Mouse (Mus musculus): ENCODE measurements around the gene Asf1b. TPM values are rescaled to one million over a fixed set of nuclear protein-coding genes. Genes with fewer than 3 reads are reported as not detected.

The Asf1b gene
- polyA plus RNA-seq, 1 experiment from 2014 or later: 55.8 TPM

- Histone ChIP-seq H3K36me3 (peaks cover 32% of the 10 kb centered on the region), H3K9me3 (replicated peaks) (no peaks in the 10 kb centered on the region), H3K4me1 (replicated peaks) (no peaks in the 10 kb centered on the region), H3K27ac (no peak overlapping the region), H3K9ac (no peak overlapping the region), H3K27me3 (no peaks in the 10 kb centered on the region), H3K4me3 (no peak overlapping the region), H3K4me2 (no peak overlapping the region)
- 61% methylated on average over 7 of the region's 7 CpGs for WGBS
- ATAC-seq (replicated peaks; ENCODE audit: insufficient number of reproducible peaks, insufficient read depth, low FRiP score, low read depth): no peak
Observed at GRCm38 (mm10) chr8:83926266-83926665, 29.0 kb upstream of the Asf1b start.

GRCm38 (mm10) chr8:83934222-83934621, 21.1 kb upstream of the Asf1b start:
- Histone ChIP-seq H3K36me3 (peaks cover 90% of the 10 kb centered on the region), H3K9me3 (replicated peaks) (no peaks in the 10 kb centered on the region), H3K27me3 (no peaks in the 10 kb centered on the region), H3K4me1 (replicated peaks) (no peaks in the 10 kb centered on the region), H3K4me3 (no peak overlapping the region), H3K27ac (no peak overlapping the region), H3K4me2 (no peak overlapping the region), H3K9ac (no peak overlapping the region)
- WGBS: 85% methylated on average over 5 of the region's 5 CpGs
- ATAC-seq (replicated peaks; ENCODE audit: insufficient number of reproducible peaks, insufficient read depth, low FRiP score, low read depth): no peak

- no peak overlapping the region for H3K4me2 ChIP-seq
- H3K36me3 ChIP-seq: peaks cover 89% of the 10 kb centered on the region
- no peaks in the 10 kb centered on the region for H3K4me1 ChIP-seq (replicated peaks)
- H3K27ac ChIP-seq: no peak overlapping the region
- no peak overlapping the region for H3K4me3 ChIP-seq
- H3K9me3 ChIP-seq (replicated peaks): no peaks in the 10 kb centered on the region
- no peaks in the 10 kb centered on the region for H3K27me3 ChIP-seq
- H3K9ac ChIP-seq: no peak overlapping the region
- no peak for ATAC-seq (replicated peaks; ENCODE audit: insufficient number of reproducible peaks, insufficient read depth, low FRiP score, low read depth)
- WGBS: 83% methylated on average over 2 of the region's 2 CpGs
Observed at GRCm38 (mm10) chr8:83934994-83935393, 20.3 kb upstream of the Asf1b start.

GRCm38 (mm10) chr8:83935435-83935834, 19.9 kb upstream of the Asf1b start:
- peaks cover 86% of the 10 kb centered on the region for H3K36me3 ChIP-seq
- H3K9ac ChIP-seq: no peak overlapping the region
- WGBS: 91% methylated on average over 8 of the region's 8 CpGs
- no peaks in the 10 kb centered on the region for H3K4me1 ChIP-seq (replicated peaks)
- H3K4me3 ChIP-seq: no peak overlapping the region
- no peak overlapping the region for H3K4me2 ChIP-seq
- H3K27ac ChIP-seq: no peak overlapping the region
- H3K9me3 ChIP-seq (replicated peaks): no peaks in the 10 kb centered on the region
- ATAC-seq (replicated peaks; ENCODE audit: insufficient number of reproducible peaks, insufficient read depth, low FRiP score, low read depth): no peak
- no peaks in the 10 kb centered on the region for H3K27me3 ChIP-seq

GRCm38 (mm10) chr8:83937645-83938044, 17.7 kb upstream of the Asf1b start:
- no peak for ATAC-seq (replicated peaks; ENCODE audit: insufficient number of reproducible peaks, insufficient read depth, low FRiP score, low read depth)

DNA sequence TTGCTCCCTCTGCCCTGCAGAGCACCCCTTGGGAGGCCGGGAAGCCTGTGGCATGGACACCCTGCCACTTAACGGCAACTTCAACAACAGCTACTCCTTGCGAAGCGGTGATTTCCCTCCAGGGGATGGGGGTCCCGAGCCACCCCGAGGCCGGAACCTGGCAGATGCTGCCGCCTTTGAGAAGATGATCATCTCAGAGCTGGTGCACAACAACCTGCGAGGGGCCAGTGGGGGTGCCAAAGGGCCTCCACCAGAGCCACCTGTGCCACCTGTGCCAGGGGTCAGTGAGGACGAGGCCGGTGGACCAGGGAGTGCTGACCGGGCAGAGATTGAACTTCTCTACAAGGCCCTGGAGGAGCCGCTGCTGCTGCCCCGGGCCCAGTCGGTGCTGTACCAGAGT, 17.0 kb upstream of the Asf1b start:
- Histone ChIP-seq H3K4me2 (no peak overlapping the region), H3K27ac (no peak overlapping the region), H3K36me3 (peaks cover 57% of the 10 kb centered on the region), H3K9ac (no peak overlapping the region), H3K4me1 (replicated peaks) (no peaks in the 10 kb centered on the region), H3K9me3 (replicated peaks) (no peaks in the 10 kb centered on the region), H3K27me3 (no peaks in the 10 kb centered on the region), H3K4me3 (no peak overlapping the region)
- ATAC-seq (replicated peaks; ENCODE audit: insufficient number of reproducible peaks, insufficient read depth, low FRiP score, low read depth): no peak
- WGBS: 91% methylated on average over 15 of the region's 15 CpGs

More at GRCm38 (mm10) chr8:83937645-83938044, 17.7 kb upstream of the Asf1b start:
- no peaks in the 10 kb centered on the region for H3K9me3 ChIP-seq (replicated peaks)
- H3K9ac ChIP-seq: no peak overlapping the region
- no peak overlapping the region for H3K4me2 ChIP-seq
- 88% methylated on average over 7 of the region's 7 CpGs for WGBS
- no peaks in the 10 kb centered on the region for H3K4me1 ChIP-seq (replicated peaks)
- H3K27me3 ChIP-seq: no peaks in the 10 kb centered on the region
- peaks cover 64% of the 10 kb centered on the region for H3K36me3 ChIP-seq
- no peak overlapping the region for H3K27ac ChIP-seq
- no peak overlapping the region for H3K4me3 ChIP-seq

DNA sequence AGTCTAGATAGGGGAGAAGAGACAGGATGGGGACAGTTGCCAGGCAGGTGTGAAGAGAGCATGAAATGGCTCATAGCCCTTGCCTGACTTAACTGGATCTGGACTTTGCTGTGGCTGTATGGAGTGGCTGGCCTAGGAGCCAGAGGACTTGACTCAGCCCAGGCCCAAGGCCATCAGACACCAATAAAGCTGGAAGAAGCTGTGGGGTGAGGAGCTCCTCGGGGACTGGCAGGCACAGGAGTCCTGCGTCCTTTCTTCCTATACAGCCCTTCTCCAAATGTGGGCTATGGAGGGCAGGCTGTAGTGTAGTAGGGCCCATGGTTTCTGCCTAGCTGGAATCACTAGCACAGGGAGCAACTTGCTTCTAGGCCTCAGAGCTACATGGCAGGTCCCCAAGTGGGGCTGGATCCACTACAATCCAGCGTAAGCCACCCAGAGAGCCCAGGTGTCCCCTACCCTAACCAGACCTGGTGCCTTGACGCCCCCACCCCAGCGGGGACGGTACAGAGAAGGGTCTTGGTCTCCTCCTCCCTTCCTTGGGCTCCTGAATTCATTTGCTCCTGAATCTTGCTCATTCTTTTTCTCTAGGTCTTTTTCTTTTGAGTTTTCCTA, 14.1 kb upstream of the Asf1b start:
- Histone ChIP-seq H3K4me2 (no peak overlapping the region), H3K9me3 (replicated peaks) (no peaks in the 10 kb centered on the region), H3K36me3 (peaks cover 31% of the 10 kb centered on the region; the same call in 1 of the 2 replicates), H3K27ac (no peak overlapping the region), H3K9ac (no peak overlapping the region), H3K27me3 (no peaks in the 10 kb centered on the region), H3K4me1 (replicated peaks) (no peaks in the 10 kb centered on the region), H3K4me3 (no peak overlapping the region)
- no peak for ATAC-seq (replicated peaks; ENCODE audit: insufficient number of reproducible peaks, insufficient read depth, low FRiP score, low read depth)
- WGBS: 61% methylated on average over 6 of the region's 6 CpGs

DNA sequence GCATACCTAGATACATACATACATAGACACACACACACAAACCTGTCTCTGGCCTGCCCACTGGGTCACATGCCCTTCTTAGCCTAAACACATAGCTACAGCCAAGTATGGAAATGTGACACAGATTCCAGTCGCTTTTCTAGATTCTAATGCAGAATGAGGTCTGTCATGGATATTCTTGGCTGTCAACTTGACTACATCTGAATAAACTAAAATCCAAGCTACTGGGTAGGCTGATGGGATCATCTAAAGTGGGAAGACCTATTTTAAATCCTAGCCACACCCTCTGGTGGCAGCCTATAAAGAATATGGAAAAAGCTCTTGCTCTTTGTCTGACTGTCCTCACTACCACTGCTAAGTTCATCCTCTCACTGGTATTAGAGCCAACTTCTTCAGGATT, 12.9 kb upstream of the Asf1b start:
- ATAC-seq (replicated peaks; ENCODE audit: insufficient number of reproducible peaks, insufficient read depth, low FRiP score, low read depth): no peak
- Histone ChIP-seq H3K9me3 (replicated peaks) (no peaks in the 10 kb centered on the region), H3K9ac (no peak overlapping the region), H3K4me1 (replicated peaks) (no peaks in the 10 kb centered on the region), H3K4me3 (no peak overlapping the region), H3K4me2 (no peak overlapping the region), H3K27ac (no peak overlapping the region), H3K36me3 (peaks cover 18% of the 10 kb centered on the region; the same call in 1 of the 2 replicates), H3K27me3 (no peaks in the 10 kb centered on the region)
- 74% methylated on average over 1 of the region's 1 CpGs for WGBS

- Histone ChIP-seq H3K9ac (no peak overlapping the region), H3K4me2 (no peak overlapping the region), H3K9me3 (replicated peaks) (no peaks in the 10 kb centered on the region), H3K27me3 (no peaks in the 10 kb centered on the region), H3K4me3 (no peak overlapping the region), H3K4me1 (replicated peaks) (no peaks in the 10 kb centered on the region), H3K36me3 (no peaks in the 10 kb centered on the region), H3K27ac (no peak overlapping the region)
- ATAC-seq (replicated peaks; ENCODE audit: insufficient number of reproducible peaks, insufficient read depth, low FRiP score, low read depth): no peak
- 57% methylated on average over 3 of the region's 3 CpGs for WGBS
Observed at GRCm38 (mm10) chr8:83945540-83945939, 9.8 kb upstream of the Asf1b start.

- peak overlapping the region; percentile 63 for H3K27ac ChIP-seq
- no peaks in the 10 kb centered on the region for H3K27me3 ChIP-seq
- H3K4me3 ChIP-seq: peak overlapping the region; percentile 77
- H3K4me1 ChIP-seq (replicated peaks): peaks cover 21% of the 10 kb centered on the region
- H3K9me3 ChIP-seq (replicated peaks): no peaks in the 10 kb centered on the region
- ATAC-seq (replicated peaks; ENCODE audit: insufficient number of reproducible peaks, insufficient read depth, low FRiP score, low read depth): no peak
- 1% methylated on average over 14 of the region's 14 CpGs for WGBS
- peak overlapping the region; percentile 94 for H3K4me2 ChIP-seq
- H3K36me3 ChIP-seq: no peaks in the 10 kb centered on the region
- H3K9ac ChIP-seq: peak overlapping the region; percentile 55
Observed at GRCm38 (mm10) chr8:83954749-83955105, 580 bp upstream of the Asf1b start.

DNA sequence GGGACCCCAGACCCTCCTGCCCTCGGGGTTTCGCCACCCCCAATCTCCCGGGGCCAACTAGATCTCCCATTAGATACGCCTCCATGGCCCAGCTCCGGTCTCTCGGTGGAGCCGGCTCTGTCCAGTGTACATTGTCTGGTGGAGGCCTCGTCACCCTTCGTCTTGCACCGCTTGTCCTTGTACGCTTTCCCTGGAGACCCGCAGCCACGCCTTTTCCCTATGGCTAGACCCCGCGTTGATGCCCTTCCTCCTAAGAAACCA, 581 bp downstream of the Asf1b start:
- H3K9ac ChIP-seq: peak overlapping the region; percentile 69
- H3K27ac ChIP-seq: no peak overlapping the region
- under 1% methylated on average over 15 of the region's 15 CpGs for WGBS
- no peak for ATAC-seq (replicated peaks; ENCODE audit: insufficient number of reproducible peaks, insufficient read depth, low FRiP score, low read depth)
- no peaks in the 10 kb centered on the region for H3K9me3 ChIP-seq (replicated peaks)
- peak overlapping the region; percentile 77 for H3K4me3 ChIP-seq
- H3K27me3 ChIP-seq: no peaks in the 10 kb centered on the region
- peaks cover 21% of the 10 kb centered on the region for H3K4me1 ChIP-seq (replicated peaks)
- peak overlapping the region; percentile 94 for H3K4me2 ChIP-seq
- H3K36me3 ChIP-seq: no peaks in the 10 kb centered on the region

DNA sequence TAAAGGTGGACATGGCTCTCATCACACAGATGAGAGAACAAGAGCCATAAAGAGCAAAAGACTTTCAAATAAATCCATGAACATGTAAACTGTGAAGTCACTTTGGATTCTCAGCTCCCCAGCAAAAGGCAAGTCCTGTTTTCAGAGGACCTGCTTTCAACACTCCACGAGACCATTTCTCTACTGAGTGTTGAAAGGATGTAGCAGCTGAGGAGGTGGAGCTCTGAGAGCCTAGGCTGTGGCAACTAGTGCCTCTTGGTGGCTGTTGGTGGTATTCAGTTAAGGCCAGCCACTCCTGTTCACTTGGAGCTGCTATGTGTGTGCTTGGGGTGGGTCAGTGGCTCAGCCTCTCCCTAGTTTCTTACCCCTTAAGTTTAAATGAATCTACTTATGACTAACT, 1.5 kb downstream of the Asf1b start:
- WGBS: 10% methylated on average over 1 of the region's 1 CpGs
- no peaks in the 10 kb centered on the region for H3K27me3 ChIP-seq
- no peak for ATAC-seq (replicated peaks; ENCODE audit: insufficient number of reproducible peaks, insufficient read depth, low FRiP score, low read depth)
- no peaks in the 10 kb centered on the region for H3K36me3 ChIP-seq
- peak overlapping the region; percentile 77 for H3K4me3 ChIP-seq
- no peak overlapping the region for H3K9ac ChIP-seq
- H3K4me1 ChIP-seq (replicated peaks): peaks cover 21% of the 10 kb centered on the region
- H3K4me2 ChIP-seq: peak overlapping the region; percentile 94
- no peaks in the 10 kb centered on the region for H3K9me3 ChIP-seq (replicated peaks)
- no peak overlapping the region for H3K27ac ChIP-seq
